Mouse (Mus musculus): ENCODE data around the gene Tbc1d22b.
A peak's percentile ranks its signal among the peaks of the same experiment; 100 is the strongest.

- TF ChIP-seq CTCF (IDR thresholded peaks at IDR 0.05; ENCODE audit: low read depth, low read length) (peak; percentile 91), POLR2A (IDR thresholded peaks at IDR 0.05; ENCODE audit: extremely low read depth, insufficient read depth, low read length) (no peak)
These were observed 36.4 kb upstream of the Tbc1d22b start for GRCm38 (mm10) chr17:29513044-29513730.
